Mouse (Mus musculus): ENCODE data around the gene Cisd1. TPM values are rescaled to one million over a fixed set of nuclear protein-coding genes. Genes with fewer than 3 reads are reported as not detected.

The Cisd1 gene
- total RNA-seq, 2 experiments from 2014 or later = 235 to 236 TPM

GRCm38 (mm10) chr10:71349290-71349689, 4.5 kb upstream of the Cisd1 start:
- DNase-seq (ENCODE audit: low spot score) = no peak

- no peak for DNase-seq (ENCODE audit: low spot score)
Observed at GRCm38 (mm10) chr10:71348637-71349280, 4.0 kb upstream of the Cisd1 start.

GRCm38 (mm10) chr10:71347964-71348636, 3.3 kb upstream of the Cisd1 start:
- DNase-seq (ENCODE audit: low spot score) = peak; percentile 15

- peak; percentile 100 for DNase-seq (ENCODE audit: low spot score)
Observed at GRCm38 (mm10) chr10:71347509-71347949, 2.8 kb upstream of the Cisd1 start, which contains the start of gene Ipmk. Gene Ipmk, plus strand, starts transcription at chr10:71347763.

- DNase-seq (ENCODE audit: low spot score) = no peak
Observed at GRCm38 (mm10) chr10:71346722-71347508, 2.2 kb upstream of the Cisd1 start.

GRCm38 (mm10) chr10:71346106-71346505, 1.4 kb upstream of the Cisd1 start:
- no peak for DNase-seq (ENCODE audit: low spot score)

GRCm38 (mm10) chr10:71343567-71344265, 1.0 kb downstream of the Cisd1 start:
- no peak for DNase-seq (ENCODE audit: low spot score)

GRCm38 (mm10) chr10:71343130-71343529, 1.6 kb downstream of the Cisd1 start:
- no peak for DNase-seq (ENCODE audit: low spot score)

- DNase-seq (ENCODE audit: low spot score) = no peak
Observed at GRCm38 (mm10) chr10:71342030-71342805, 2.5 kb downstream of the Cisd1 start.

GRCm38 (mm10) chr10:71341290-71341689, 3.5 kb downstream of the Cisd1 start:
- DNase-seq (ENCODE audit: low spot score) = no peak

- DNase-seq (ENCODE audit: low spot score) = no peak
Observed at GRCm38 (mm10) chr10:71340195-71340594, 4.6 kb downstream of the Cisd1 start.

- DNase-seq (ENCODE audit: low spot score) = no peak
Observed at GRCm38 (mm10) chr10:71339463-71339862, 5.3 kb downstream of the Cisd1 start.

GRCm38 (mm10) chr10:71338156-71338905, 6.4 kb downstream of the Cisd1 start:
- DNase-seq (ENCODE audit: low spot score) = no peak

GRCm38 (mm10) chr10:71337733-71338132, 7.0 kb downstream of the Cisd1 start:
- no peak for DNase-seq (ENCODE audit: low spot score)

GRCm38 (mm10) chr10:71332859-71333258, 11.9 kb downstream of the Cisd1 start:
- no peak for DNase-seq (ENCODE audit: low spot score)

- no peak for DNase-seq (ENCODE audit: low spot score)
Observed at GRCm38 (mm10) chr10:71332376-71332775, 12.4 kb downstream of the Cisd1 start.

GRCm38 (mm10) chr10:71331908-71332307, 12.8 kb downstream of the Cisd1 start:
- no peak for DNase-seq (ENCODE audit: low spot score)

- DNase-seq (ENCODE audit: low spot score) = no peak
Observed at GRCm38 (mm10) chr10:71330070-71330469, 14.7 kb downstream of the Cisd1 start.

- DNase-seq (ENCODE audit: low spot score) = no peak
Observed at GRCm38 (mm10) chr10:71329295-71329694, 15.5 kb downstream of the Cisd1 start.

GRCm38 (mm10) chr10:71328870-71329269, 15.9 kb downstream of the Cisd1 start:
- DNase-seq (ENCODE audit: low spot score) = no peak

Measured in gastrocnemius, adult 18-20 months (tissue).